Mouse (Mus musculus): ENCODE measurements around the gene AB124611.

DNA sequence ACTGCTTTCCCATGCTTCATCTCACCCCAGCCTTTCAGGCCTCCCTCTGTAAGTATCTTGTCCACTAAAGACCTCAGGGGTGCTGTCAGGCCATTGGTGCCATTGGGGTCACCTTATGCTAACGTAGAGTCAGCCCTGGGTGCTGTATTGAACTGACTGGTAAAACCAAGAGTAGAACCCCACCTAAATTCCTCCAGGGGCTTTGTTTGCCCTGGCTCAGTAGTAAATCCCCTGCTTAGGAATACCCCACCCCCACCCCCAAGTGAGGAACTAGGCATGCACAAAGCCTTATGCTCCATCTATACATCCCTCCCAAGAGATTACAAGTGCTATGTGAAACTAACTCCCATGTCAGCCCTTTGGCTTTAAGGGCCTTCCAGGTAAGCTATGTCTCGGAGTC lies 31.6 kb downstream of the AB124611 start:
- TF ChIP-seq CTCF (IDR thresholded peaks at IDR 0.05; ENCODE audit: insufficient read depth, low read depth, low read length) (no peak), POLR2A (IDR thresholded peaks at IDR 0.05; ENCODE audit: insufficient read depth, low read depth, low read length) (no peak)

Measured in olfactory bulb, adult 2 months (tissue).